8 mouse cellular contexts compared by ENCODE assay signal in the genomic region with DNA sequence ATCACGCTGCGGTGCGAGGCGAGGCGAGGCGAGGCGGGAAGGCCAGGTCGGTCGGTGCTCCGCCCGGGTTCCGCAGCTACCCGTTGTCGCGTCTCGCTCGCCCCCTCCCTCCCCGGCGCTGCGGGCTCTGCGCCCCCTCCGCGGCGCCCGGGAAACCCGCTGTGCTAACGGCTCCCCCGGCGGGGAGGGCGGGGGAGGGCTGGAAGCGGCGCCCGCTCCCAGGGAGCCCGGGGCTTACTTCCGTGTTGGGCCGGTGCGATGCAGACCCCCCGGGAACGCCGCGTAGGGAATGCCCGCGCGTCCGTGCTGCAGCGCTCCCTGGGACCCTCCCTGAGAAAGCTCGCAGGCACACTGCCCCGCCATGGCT. TPM values are rescaled to one million over a fixed set of nuclear protein-coding genes. Genes with fewer than 3 reads are reported as not detected.
DNase-seq lines count a peak whose midpoint lies in the region; ATAC-seq and TF ChIP-seq lines count a peak whose summit lies in the region.

No protein-coding gene starts in this region.

- in situ Hi-C loops in ES-E14 (cut with MboI; ENCODE audit: low sequenced_read_pairs in 2 of 2, unreplicated experiment in 2 of 2), result no loop called here

- H3K4me2 ChIP-seq in lung, postnatal 0 days (replicated peaks; ENCODE audit: low read depth, low read length), result peak overlapping the region; percentile 51

- peak overlapping the region; percentile 94 for H3K4me3 ChIP-seq in heart, adult 2 months
- H3K4me3 ChIP-seq in ES-E14 (ENCODE audit: insufficient read depth in 1 of 2, low read depth in 1 of 2, low read length in 2 of 2, poor library complexity in 1 of 2, severe bottlenecking in 1 of 2), result peak overlapping the region; percentile 80 to 94
- H3K4me3 ChIP-seq in hindbrain, embryonic 10.5 days, result peak overlapping the region; percentile 98
- H3K4me3 ChIP-seq in lung, postnatal 0 days (ENCODE audit: low read depth, low read length), result peak overlapping the region; percentile 100

- ATAC-seq in lung, postnatal 0 days, result peak; percentile 74

- peak overlapping the region; percentile 92 for H3K9ac ChIP-seq in heart, adult 2 months (ENCODE audit: low read depth, low read length)
- H3K9ac ChIP-seq in ES-E14 (ENCODE audit: insufficient read depth, low read depth, low read length, poor library complexity, severe bottlenecking), result peak overlapping the region; percentile 94
- H3K9ac ChIP-seq in lung, postnatal 0 days (replicated peaks; ENCODE audit: low read depth), result peak overlapping the region; percentile 99

- H3K36me3 ChIP-seq in heart, adult 2 months (ENCODE audit: control insufficient read depth, insufficient read depth, low read length), result peaks cover 11% of the 10 kb centered on the region
- peaks cover 9% of the 10 kb centered on the region for H3K36me3 ChIP-seq in ES-E14 (ENCODE audit: control insufficient read depth, insufficient read depth, low read length, poor library complexity, severe bottlenecking)
- H3K36me3 ChIP-seq in hindbrain, embryonic 10.5 days, result peaks cover 37% of the 10 kb centered on the region
- H3K36me3 ChIP-seq in lung, postnatal 0 days (ENCODE audit: insufficient read depth, low read length), result peaks cover 3% of the 10 kb centered on the region

- WGBS in heart, adult 2 months, result under 1% methylated on average over 33 of the region's 48 CpGs
- WGBS in hindbrain, embryonic 10.5 days, result under 1% methylated on average over 48 of the region's 48 CpGs
- 1% methylated on average over 36 of the region's 48 CpGs for WGBS in lung, postnatal 0 days

- DNase-seq in heart, adult 2 months, result no peak
- no peak for DNase-seq in heart, postnatal 10 days
- DNase-seq in ES-E14 (ENCODE audit: low read depth, low spot score), result no peak
- DNase-seq in hindbrain, embryonic 10.5 days (ENCODE audit: low spot score), result no peak
- no peak for DNase-seq in lung, postnatal 0 days (ENCODE audit: low spot score)
- no peak for DNase-seq in right cerebral cortex, postnatal 36 days (ENCODE audit: low spot score in 2 of 2)
- no peak for DNase-seq in gastrocnemius, postnatal 36 days
- DNase-seq in embryo, embryonic 10 days (ENCODE audit: low spot score), result no peak

- H3K27ac ChIP-seq in heart, adult 2 months, result peak overlapping the region; percentile 100
- H3K27ac ChIP-seq in ES-E14 (ENCODE audit: insufficient read depth, low read depth, low read length, poor library complexity, severe bottlenecking), result peak overlapping the region; percentile 95
- peak overlapping the region; percentile 100 for H3K27ac ChIP-seq in hindbrain, embryonic 10.5 days
- H3K27ac ChIP-seq in lung, postnatal 0 days (ENCODE audit: low read length), result peak overlapping the region; percentile 99

- no peak for TF ChIP-seq EP300 in heart, adult 2 months (IDR thresholded peaks at IDR 0.05; ENCODE audit: insufficient read depth, low read depth, low read length)
- TF ChIP-seq EP300 in lung, postnatal 0 days (IDR thresholded peaks at IDR 0.05), result no peak

- H3K4me1 ChIP-seq in heart, adult 2 months (ENCODE audit: control insufficient read depth, insufficient read depth, low read length), result 0 out of 2 replicates have a peak, but pooled peaks cover 1% of the 10 kb centered on the region
- H3K4me1 ChIP-seq in ES-E14 (ENCODE audit: control insufficient read depth in 2 of 2, insufficient read depth in 2 of 2, low read length in 2 of 2, poor library complexity in 1 of 2), result no peaks in the 10 kb centered on the region
- peaks cover 15% of the 10 kb centered on the region; the same call in 1 of the 2 replicates for H3K4me1 ChIP-seq in hindbrain, embryonic 10.5 days (replicated peaks)
- no peaks in the 10 kb centered on the region for H3K4me1 ChIP-seq in lung, postnatal 0 days (ENCODE audit: insufficient read depth, low read depth, low read length)

- no peaks in the 10 kb centered on the region for H3K27me3 ChIP-seq in heart, adult 2 months (ENCODE audit: control insufficient read depth, insufficient read depth, low read length)
- no peaks in the 10 kb centered on the region for H3K27me3 ChIP-seq in hindbrain, embryonic 10.5 days (ENCODE audit: insufficient read depth, poor library complexity, severe bottlenecking)
- H3K27me3 ChIP-seq in lung, postnatal 0 days (replicated peaks; ENCODE audit: insufficient read depth, low read length), result no peaks in the 10 kb centered on the region

- no peak; the same call in 1 of the 2 replicates for TF ChIP-seq POLR2A in heart, adult 2 months (IDR thresholded peaks at IDR 0.05; ENCODE audit: insufficient read depth, low read depth, low read length)

- peaks cover 4% of the 10 kb centered on the region for H3K79me2 ChIP-seq in heart, adult 2 months (replicated peaks; ENCODE audit: control insufficient read depth, insufficient read depth, low read length)

- no peaks in the 10 kb centered on the region for H3K9me3 ChIP-seq in ES-E14 (ENCODE audit: control insufficient read depth, insufficient read depth, low read depth, low read length)
- no peaks in the 10 kb centered on the region for H3K9me3 ChIP-seq in hindbrain, embryonic 10.5 days
- no peaks in the 10 kb centered on the region for H3K9me3 ChIP-seq in lung, postnatal 0 days (ENCODE audit: low read length)

- no peak for TF ChIP-seq CTCF in heart, adult 2 months (IDR thresholded peaks at IDR 0.05)
- TF ChIP-seq CTCF in lung, postnatal 0 days (IDR thresholded peaks at IDR 0.05), result no peak

- intact Hi-C loops in heart, adult 2 months (cut with DNase I), result loop anchor here (5.0 to 10.0 kb wide), 2 partner anchors 45 to 278 kb away; partner anchors contain the start of genes Hnrnpa0 and Kif27
- intact Hi-C loops in heart, postnatal 10 days (cut with DNase I), result loop anchor here (5.0 kb wide), 1 partner anchor 140 kb away; no protein-coding TSS in a partner anchor
- intact Hi-C loops in gastrocnemius, postnatal 36 days (cut with DNase I), result loop anchor here (5.0 kb wide), 1 partner anchor 115 kb away; no protein-coding TSS in a partner anchor

TF ChIP-seq in ES-E14, 5 proteins besides CTCF, POLR2A, EP300 and RAD21:
- TF ChIP-seq HCFC1 (IDR thresholded peaks at IDR 0.05; ENCODE audit: borderline replicate concordance, insufficient read depth, low read length) (no peak), ZC3H11A (IDR thresholded peaks at IDR 0.05; ENCODE audit: borderline replicate concordance, low read depth, low read length) (no peak), CHD2 (IDR thresholded peaks at IDR 0.05; ENCODE audit: low read depth, low read length) (no peak), MAFK (IDR thresholded peaks at IDR 0.05; ENCODE audit: insufficient read depth, low read depth, low read length) (no peak), ZNF384 (IDR thresholded peaks at IDR 0.05; ENCODE audit: low read depth, low read length) (no peak)
TF ChIP-seq in ES-E14: peak in this region for 0.

RNA-seq across cellular contexts. Expression of gene Hnrnpk, which starts 0.4 kb away (rescaled TPM):
- 100 to 1,000 TPM; 388 to 416 TPM for total RNA-seq in heart, adult 2 months (2021)
- 108 and 203 TPM in 2 replicates for polyA plus RNA-seq in heart, adult 2 months (2012; rRNA removed)
- total RNA-seq in heart, postnatal 10 days (2021), result 100 to 1,000 TPM; 721 to 814 TPM
- total RNA-seq in ES-E14 (2012; rRNA removed), result 576 and 704 TPM in 2 replicates
- 1,809 and 2,099 TPM in 2 replicates for polyA plus RNA-seq in hindbrain, embryonic 10.5 days (2016; fragmentation: Nextera tagmentation; extraction: Ambion mirVana)
- 681 and 815 TPM in 2 replicates for polyA plus RNA-seq in lung, postnatal 0 days (2015; fragmentation: Nextera tagmentation; extraction: Ambion mirVana)
- 100 to 1,000 TPM; 216 to 254 TPM for total RNA-seq in gastrocnemius, postnatal 36 days (2021)

RNA-seq across cellular contexts. Expression of gene Rmi1, which starts 0.7 kb away (rescaled TPM):
- total RNA-seq in heart, adult 2 months (2021), result 1 to 10 TPM; 9.0 to 9.2 TPM
- 5.2 and 8.7 TPM in 2 replicates for polyA plus RNA-seq in heart, adult 2 months (2012; rRNA removed)
- total RNA-seq in heart, postnatal 10 days (2021), result 10 to 100 TPM in 1 of 2 experiments, 1 to 10 TPM in 1; 9.9 to 12.9 TPM
- total RNA-seq in ES-E14 (2012; rRNA removed), result 19.5 and 22.3 TPM in 2 replicates
- polyA plus RNA-seq in hindbrain, embryonic 10.5 days (2016; fragmentation: Nextera tagmentation; extraction: Ambion mirVana), result 24.1 and 28.2 TPM in 2 replicates
- 15.5 and 17.5 TPM in 2 replicates for polyA plus RNA-seq in lung, postnatal 0 days (2015; fragmentation: Nextera tagmentation; extraction: Ambion mirVana)
- 1 to 10 TPM; 4.8 to 5.0 TPM for total RNA-seq in gastrocnemius, postnatal 36 days (2021)

RNA-seq across cellular contexts. Expression of gene 2210016F16Rik, which starts 17.7 kb away (rescaled TPM):
- 10 to 100 TPM; 15.2 to 17.5 TPM for total RNA-seq in heart, adult 2 months (2021)
- polyA plus RNA-seq in heart, adult 2 months (2012; rRNA removed), result 10.4 and 11.2 TPM in 2 replicates
- 10 to 100 TPM; 16.6 to 18.0 TPM for total RNA-seq in heart, postnatal 10 days (2021)
- total RNA-seq in ES-E14 (2012; rRNA removed), result 12.5 and 14.5 TPM in 2 replicates
- polyA plus RNA-seq in hindbrain, embryonic 10.5 days (2016; fragmentation: Nextera tagmentation; extraction: Ambion mirVana), result 30.4 and 30.5 TPM in 2 replicates
- polyA plus RNA-seq in lung, postnatal 0 days (2015; fragmentation: Nextera tagmentation; extraction: Ambion mirVana), result 30.6 and 33.3 TPM in 2 replicates
- 1 to 10 TPM; 6.8 to 6.9 TPM for total RNA-seq in gastrocnemius, postnatal 36 days (2021)

RNA-seq across cellular contexts. Expression of gene Kif27, which starts 43.8 kb away (rescaled TPM):
- under 1 TPM; 0.05 to 0.10 TPM for total RNA-seq in heart, adult 2 months (2021)
- 0.09 and 0.10 TPM in 2 replicates for polyA plus RNA-seq in heart, adult 2 months (2012; rRNA removed)
- under 1 TPM; 0.22 to 0.24 TPM for total RNA-seq in heart, postnatal 10 days (2021)
- total RNA-seq in ES-E14 (2012; rRNA removed), result 0.18 and 0.21 TPM in 2 replicates
- 0.72 and 1.5 TPM in 2 replicates for polyA plus RNA-seq in hindbrain, embryonic 10.5 days (2016; fragmentation: Nextera tagmentation; extraction: Ambion mirVana)
- polyA plus RNA-seq in lung, postnatal 0 days (2015; fragmentation: Nextera tagmentation; extraction: Ambion mirVana), result 1.3 and 1.5 TPM in 2 replicates
- not detected for total RNA-seq in gastrocnemius, postnatal 36 days (2021)
